Mouse (Mus musculus): Measurements from ENCODE around the gene Sec61g. TPM values are rescaled to one million over a fixed set of nuclear protein-coding genes. Genes with fewer than 3 reads are reported as not detected.

Sec61g gene
- 17.2 and 20.9 TPM in 2 replicates for polyA plus RNA-seq (2012; rRNA removed)

DNA sequence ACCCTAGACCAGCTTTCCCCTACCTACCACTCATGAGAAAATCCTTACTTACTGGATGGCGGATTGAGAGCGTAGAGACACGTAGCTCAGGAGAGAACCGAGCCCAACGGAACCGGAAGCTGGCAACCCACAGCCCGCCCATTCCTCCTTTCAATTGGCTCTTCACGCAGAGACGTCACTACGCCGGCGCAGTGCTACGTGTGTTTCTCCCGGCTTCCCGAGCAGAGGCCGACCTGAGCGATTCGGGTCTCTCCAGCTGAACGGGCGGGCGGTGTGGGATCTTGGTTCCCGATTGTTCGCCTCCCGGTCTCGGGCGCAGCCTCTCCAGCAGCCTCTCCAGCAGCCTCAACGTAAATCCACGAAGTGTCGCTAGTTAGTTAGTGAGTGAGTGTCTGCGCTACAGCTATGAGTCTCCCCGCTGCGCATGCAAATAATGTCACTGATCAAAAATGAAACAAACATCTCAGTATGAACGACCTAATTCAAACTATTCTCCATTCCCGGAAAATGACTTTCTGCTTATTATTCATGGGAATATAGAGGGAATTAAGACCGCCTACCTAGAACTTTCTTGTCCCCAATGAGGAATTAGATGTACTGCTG is at the start of gene Sec61g:
Gene Sec61g (minus strand): TSS at position 433 of the 603 bp plus-strand sequence.
- Histone ChIP-seq H3K27me3 (ENCODE audit: control insufficient read depth, insufficient read depth, low read length) (no peaks in the 10 kb centered on the region), H3K4me1 (ENCODE audit: control insufficient read depth, insufficient read depth, low read length) (peaks cover 5% of the 10 kb centered on the region; the same call in 1 of the 2 replicates), H3K36me3 (ENCODE audit: control insufficient read depth, insufficient read depth, low read length) (no peaks in the 10 kb centered on the region), H3K27ac (ENCODE audit: control insufficient read depth, insufficient read depth, low read depth, low read length) (peak within 1 kb of the TSS; percentile 95), H3K4me3 (ENCODE audit: control insufficient read depth, low read depth, low read length) (peak within 1 kb of the TSS; percentile 99)
- TF ChIP-seq CTCF (IDR thresholded peaks at IDR 0.05; ENCODE audit: control insufficient read depth, insufficient read depth, insufficient replicate concordance, low read depth, low read length) (no peak), POLR2A (IDR thresholded peaks at IDR 0.05; ENCODE audit: control insufficient read depth, low read depth, low read length) (peak; percentile 95)

DNA sequence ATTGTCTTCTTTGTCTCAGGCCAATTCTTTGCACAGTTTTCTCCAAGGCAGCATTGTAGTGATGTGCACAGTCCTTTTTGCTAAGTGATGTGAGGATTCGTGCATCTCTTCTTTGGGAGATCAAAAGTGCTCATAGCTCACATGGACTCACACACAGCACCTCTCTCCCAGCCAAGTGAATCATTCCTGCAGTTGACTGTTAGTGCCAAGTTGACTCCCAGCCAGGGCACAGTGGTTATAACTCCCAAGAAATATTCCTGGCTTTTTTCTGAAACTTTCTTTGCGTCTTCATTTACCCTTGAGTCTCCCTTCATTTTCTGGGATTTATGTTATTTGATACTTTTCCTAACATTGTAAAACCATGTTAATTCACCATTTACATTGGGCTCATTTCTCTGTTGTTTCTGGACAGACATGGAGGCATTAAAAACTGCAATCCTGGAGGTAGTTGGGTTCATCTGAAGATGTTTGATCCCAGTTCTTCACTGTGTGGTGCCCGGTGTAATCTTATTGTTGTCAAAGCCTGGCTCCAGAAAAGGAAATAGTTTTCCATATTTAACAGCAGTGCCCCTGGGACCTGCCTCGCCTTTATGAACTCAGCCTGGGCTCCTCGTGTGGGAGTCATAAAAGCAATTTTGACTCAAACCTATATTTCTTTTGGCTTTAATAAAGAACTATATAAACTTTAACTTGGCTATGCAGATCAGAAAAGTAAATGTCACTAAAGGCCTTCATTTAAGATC is 38.3 kb upstream of the Sec61g start:
- H3K36me3 ChIP-seq (ENCODE audit: control insufficient read depth, insufficient read depth, low read length), result no peaks in the 10 kb centered on the region
- H3K27me3 ChIP-seq (ENCODE audit: control insufficient read depth, insufficient read depth, low read length), result no peaks in the 10 kb centered on the region
- no peak overlapping the region for H3K27ac ChIP-seq (ENCODE audit: control insufficient read depth, insufficient read depth, low read depth, low read length)
- TF ChIP-seq POLR2A (IDR thresholded peaks at IDR 0.05; ENCODE audit: control insufficient read depth, low read depth, low read length) (no peak), CTCF (IDR thresholded peaks at IDR 0.05; ENCODE audit: control insufficient read depth, insufficient read depth, insufficient replicate concordance, low read depth, low read length) (no peak)
- no peak overlapping the region for H3K4me3 ChIP-seq (ENCODE audit: control insufficient read depth, low read depth, low read length)
- H3K4me1 ChIP-seq (ENCODE audit: control insufficient read depth, insufficient read depth, low read length), result no peaks in the 10 kb centered on the region

DNA sequence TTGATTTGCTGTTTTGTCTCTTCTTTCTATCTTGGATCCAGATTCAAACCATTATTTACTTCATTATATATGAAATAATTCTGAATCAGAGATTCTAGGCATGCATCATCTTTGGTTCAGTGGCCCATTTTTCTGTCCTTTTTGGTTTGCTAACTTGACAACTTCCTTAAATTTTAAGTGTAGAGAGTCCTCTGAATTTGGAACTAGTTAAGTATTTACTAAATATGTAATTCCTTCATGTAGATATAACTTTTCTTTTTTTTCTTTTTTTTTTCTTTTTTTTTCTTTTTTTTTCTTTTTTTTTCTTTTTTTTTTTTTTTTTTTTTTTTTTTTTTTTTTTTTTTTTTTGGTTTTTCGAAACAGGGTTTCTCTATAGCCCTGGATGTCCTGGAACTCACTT is 29.1 kb upstream of the Sec61g start:
- H3K36me3 ChIP-seq (ENCODE audit: control insufficient read depth, insufficient read depth, low read length), result no peaks in the 10 kb centered on the region
- no peak overlapping the region for H3K4me3 ChIP-seq (ENCODE audit: control insufficient read depth, low read depth, low read length)
- no peak for TF ChIP-seq CTCF (IDR thresholded peaks at IDR 0.05; ENCODE audit: control insufficient read depth, insufficient read depth, insufficient replicate concordance, low read depth, low read length)
- no peak for TF ChIP-seq POLR2A (IDR thresholded peaks at IDR 0.05; ENCODE audit: control insufficient read depth, low read depth, low read length)
- H3K4me1 ChIP-seq (ENCODE audit: control insufficient read depth, insufficient read depth, low read length), result no peaks in the 10 kb centered on the region
- no peaks in the 10 kb centered on the region for H3K27me3 ChIP-seq (ENCODE audit: control insufficient read depth, insufficient read depth, low read length)
- H3K27ac ChIP-seq (ENCODE audit: control insufficient read depth, insufficient read depth, low read depth, low read length), result no peak overlapping the region

- no peak for TF ChIP-seq CTCF (IDR thresholded peaks at IDR 0.05; ENCODE audit: control insufficient read depth, insufficient read depth, insufficient replicate concordance, low read depth, low read length)
- no peak for TF ChIP-seq POLR2A (IDR thresholded peaks at IDR 0.05; ENCODE audit: control insufficient read depth, low read depth, low read length)
- no peaks in the 10 kb centered on the region for H3K27me3 ChIP-seq (ENCODE audit: control insufficient read depth, insufficient read depth, low read length)
Observed at GRCm38 (mm10) chr11:16534582-16535553, 26.6 kb upstream of the Sec61g start.

DNA sequence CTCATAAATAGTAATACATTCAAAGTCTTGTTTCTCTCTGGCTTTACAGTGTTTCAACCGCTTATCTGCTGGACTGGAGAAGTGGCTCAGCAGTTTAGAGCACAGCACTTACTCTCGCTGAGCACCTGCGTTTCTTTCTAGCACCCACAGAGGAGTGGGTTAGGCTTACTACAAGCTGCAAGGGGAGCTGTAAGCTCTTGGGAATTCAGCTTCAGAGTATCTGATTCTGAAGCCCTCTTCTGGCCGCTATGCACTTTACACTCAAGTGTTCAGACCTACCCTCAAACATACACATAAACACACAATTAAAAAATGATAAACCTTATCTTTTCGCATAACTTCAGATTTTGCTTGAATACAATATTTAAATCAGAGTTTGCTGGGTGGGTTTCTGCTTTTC is 24.6 kb upstream of the Sec61g start:
- TF ChIP-seq CTCF (IDR thresholded peaks at IDR 0.05; ENCODE audit: control insufficient read depth, insufficient read depth, insufficient replicate concordance, low read depth, low read length) (no peak), POLR2A (IDR thresholded peaks at IDR 0.05; ENCODE audit: control insufficient read depth, low read depth, low read length) (no peak)
- H3K27me3 ChIP-seq (ENCODE audit: control insufficient read depth, insufficient read depth, low read length), result no peaks in the 10 kb centered on the region

More at GRCm38 (mm10) chr11:16534582-16535553, 26.6 kb upstream of the Sec61g start:
- H3K36me3 ChIP-seq (ENCODE audit: control insufficient read depth, insufficient read depth, low read length), result no peaks in the 10 kb centered on the region
- H3K4me3 ChIP-seq (ENCODE audit: control insufficient read depth, low read depth, low read length), result no peak overlapping the region
- no peaks in the 10 kb centered on the region for H3K4me1 ChIP-seq (ENCODE audit: control insufficient read depth, insufficient read depth, low read length)
- no peak overlapping the region for H3K27ac ChIP-seq (ENCODE audit: control insufficient read depth, insufficient read depth, low read depth, low read length)

DNA sequence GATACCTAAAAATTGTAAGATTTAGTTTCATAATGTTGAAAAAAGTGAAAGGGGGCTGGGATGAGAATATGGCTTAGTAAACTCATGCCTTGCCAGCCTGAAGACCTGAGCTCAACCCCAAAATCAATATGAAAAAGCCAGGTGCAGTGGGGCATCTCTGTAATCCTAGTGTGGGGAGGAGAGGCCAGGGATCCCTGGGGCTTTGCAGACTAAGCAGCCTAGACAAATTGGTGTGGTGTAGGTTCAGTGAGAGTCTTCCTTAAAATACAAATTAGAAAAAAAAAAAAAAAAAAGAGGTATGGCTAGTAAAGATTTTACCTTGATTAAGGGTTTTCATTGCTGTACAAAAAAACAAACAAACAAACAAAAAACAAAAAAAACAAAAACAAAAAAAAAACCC is 20.6 kb upstream of the Sec61g start:
- Histone ChIP-seq H3K4me3 (ENCODE audit: control insufficient read depth, low read depth, low read length) (no peak overlapping the region), H3K27me3 (ENCODE audit: control insufficient read depth, insufficient read depth, low read length) (no peaks in the 10 kb centered on the region), H3K27ac (ENCODE audit: control insufficient read depth, insufficient read depth, low read depth, low read length) (no peak overlapping the region), H3K4me1 (ENCODE audit: control insufficient read depth, insufficient read depth, low read length) (no peaks in the 10 kb centered on the region), H3K36me3 (ENCODE audit: control insufficient read depth, insufficient read depth, low read length) (no peaks in the 10 kb centered on the region)
- TF ChIP-seq POLR2A (IDR thresholded peaks at IDR 0.05; ENCODE audit: control insufficient read depth, low read depth, low read length) (no peak), CTCF (IDR thresholded peaks at IDR 0.05; ENCODE audit: control insufficient read depth, insufficient read depth, insufficient replicate concordance, low read depth, low read length) (no peak)

More for the DNA sequence above, 24.6 kb upstream of the Sec61g start:
- no peaks in the 10 kb centered on the region for H3K36me3 ChIP-seq (ENCODE audit: control insufficient read depth, insufficient read depth, low read length)
- H3K4me3 ChIP-seq (ENCODE audit: control insufficient read depth, low read depth, low read length), result no peak overlapping the region
- H3K4me1 ChIP-seq (ENCODE audit: control insufficient read depth, insufficient read depth, low read length), result no peaks in the 10 kb centered on the region
- no peak overlapping the region for H3K27ac ChIP-seq (ENCODE audit: control insufficient read depth, insufficient read depth, low read depth, low read length)

Data from testis, adult 2 months (tissue).